Mouse (Mus musculus) lung, postnatal 0 days (tissue): Measurements from ENCODE around the gene Prr18. TPM values are rescaled to one million over a fixed set of nuclear protein-coding genes. Genes with fewer than 3 reads are reported as not detected.

ENCODE experiments used
- ATAC-seq: fragments of 200-750 bp; cut with Nextera tagmentation; 2 replicates; pipeline ENCODE4 v1.8.0; 2017; ENCODE audit warnings: moderate library complexity
- DNase-seq: peaks from one replicate; pipeline ENCODE4 v3.0.0-alpha.2; 2016; ENCODE audit warnings: low spot score
- H3K27ac ChIP-seq: fragments of 300-500 bp; sonication (generic); 2 replicates; pipeline ENCODE4 v1.5.1; 2014; ENCODE audit warnings: antibody characterized with exemption, mild to moderate bottlenecking, low read length, mixed read lengths
- H3K27me3 ChIP-seq: fragments of 300-500 bp; sonication (generic); replicated peaks from 2 replicates; pipeline ENCODE4 v1.6.1; 2014; ENCODE audit warnings: low read length, mixed read lengths; ENCODE audit not compliant: insufficient read depth
- H3K36me3 ChIP-seq: fragments of 300-500 bp; sonication (generic); 2 replicates; pipeline ENCODE4 v1.6.1; 2014; ENCODE audit warnings: low read length, mixed read lengths; ENCODE audit not compliant: insufficient read depth
- H3K4me1 ChIP-seq: fragments of 300-500 bp; sonication (generic); 2 replicates; pipeline ENCODE4 v1.6.1; 2014; ENCODE audit warnings: antibody characterized with exemption, low read depth, low read length, mixed read lengths; ENCODE audit not compliant: insufficient read depth
- H3K4me2 ChIP-seq: fragments of 300-500 bp; sonication (generic); replicated peaks from 2 replicates; pipeline ENCODE4 v1.6.1; 2014; ENCODE audit warnings: low read depth, mild to moderate bottlenecking, low read length, moderate library complexity, mixed read lengths
- H3K4me3 ChIP-seq: fragments of 300-500 bp; sonication (generic); 2 replicates; pipeline ENCODE4 v1.5.1; 2014; ENCODE audit warnings: low read depth, low read length
- H3K9ac ChIP-seq: fragments of 300-500 bp; sonication (generic); replicated peaks from 2 replicates; pipeline ENCODE4 v1.6.1; 2014; ENCODE audit warnings: low read depth, mild to moderate bottlenecking
- H3K9me3 ChIP-seq: fragments of 300-500 bp; sonication (generic); 2 replicates; pipeline ENCODE4 v1.6.1; 2016; ENCODE audit warnings: low read length, mixed read lengths
- CTCF ChIP-seq: IDR thresholded peaks from 2 replicates; pipeline ENCODE4 v1.5.1; 2016; ENCODE audit warnings: antibody characterized with exemption, mild to moderate bottlenecking
- EP300 ChIP-seq: IDR thresholded peaks from 2 replicates; pipeline ENCODE4 v1.6.1; 2016; ENCODE audit warnings: antibody characterized with exemption, mild to moderate bottlenecking, control low read depth
- WGBS: fragments of 180-500 bp; shearing (Covaris S2); extraction: QIAGEN DNeasy Blood & Tissue Kit; methylation state at CpG from one replicate; pipeline ENCODE4 v1.1.7; 2014; 5-methylcytosine and 5-hydroxymethylcytosine counted together
- polyA plus RNA-seq: library from polyadenylated mRNA; unstranded; fragments of >200 nt; fragmentation: Nextera tagmentation; extraction: Ambion mirVana; gene quantifications from 2 replicates; pipeline ENCODE4 v1.2.1, GENCODE M21; 2015

The Prr18 gene
- polyA plus RNA-seq, 1 experiment from 2014 or later = 7.6 TPM

GRCm38 (mm10) chr17:8343416-8343815, 6.2 kb downstream of the Prr18 start:
- peaks cover 14% of the 10 kb centered on the region; the same call in 1 of the 2 replicates for H3K4me1 ChIP-seq
- H3K36me3 ChIP-seq = no peaks in the 10 kb centered on the region
- no peak for DNase-seq
- no peak overlapping the region for H3K4me2 ChIP-seq
- H3K9me3 ChIP-seq = no peaks in the 10 kb centered on the region
- peaks cover 15% of the 10 kb centered on the region for H3K27me3 ChIP-seq
- no peak overlapping the region for H3K27ac ChIP-seq
- no peak overlapping the region for H3K9ac ChIP-seq
- 54% methylated on average over 6 of the region's 6 CpGs for WGBS
- no peak for ATAC-seq
- no peak for TF ChIP-seq EP300
- H3K4me3 ChIP-seq = no peak overlapping the region

- DNase-seq = no peak
These were observed 10.6 kb downstream of the Prr18 start for GRCm38 (mm10) chr17:8347765-8348285.

GRCm38 (mm10) chr17:8348941-8349340, 11.7 kb downstream of the Prr18 start:
- Histone ChIP-seq H3K27me3 (no peaks in the 10 kb centered on the region), H3K4me2 (no peak overlapping the region), H3K36me3 (no peaks in the 10 kb centered on the region), H3K9ac (no peak overlapping the region), H3K4me3 (no peak overlapping the region), H3K9me3 (no peaks in the 10 kb centered on the region), H3K27ac (no peak overlapping the region), H3K4me1 (no peaks in the 10 kb centered on the region)
- DNase-seq (no peak), ATAC-seq (no peak)
- TF ChIP-seq CTCF = no peak
- TF ChIP-seq EP300 = no peak
- WGBS = 83% methylated on average over 4 of the region's 4 CpGs

More at GRCm38 (mm10) chr17:8347765-8348285, 10.6 kb downstream of the Prr18 start:
- no peak overlapping the region for H3K4me3 ChIP-seq
- H3K9me3 ChIP-seq = no peaks in the 10 kb centered on the region
- no peak overlapping the region for H3K9ac ChIP-seq
- WGBS = 74% methylated on average over 5 of the region's 5 CpGs
- H3K4me1 ChIP-seq = no peaks in the 10 kb centered on the region
- H3K27me3 ChIP-seq = no peaks in the 10 kb centered on the region
- H3K4me2 ChIP-seq = no peak overlapping the region
- ATAC-seq = no peak
- no peak overlapping the region for H3K27ac ChIP-seq
- no peaks in the 10 kb centered on the region for H3K36me3 ChIP-seq
- TF ChIP-seq CTCF (no peak), EP300 (no peak)

GRCm38 (mm10) chr17:8351088-8351487, 13.8 kb downstream of the Prr18 start:
- Histone ChIP-seq H3K9me3 (no peaks in the 10 kb centered on the region), H3K4me2 (no peak overlapping the region), H3K27me3 (no peaks in the 10 kb centered on the region), H3K4me1 (no peaks in the 10 kb centered on the region), H3K27ac (no peak overlapping the region), H3K9ac (no peak overlapping the region), H3K36me3 (no peaks in the 10 kb centered on the region), H3K4me3 (no peak overlapping the region)
- no peak for ATAC-seq
- no peak for DNase-seq
- no peak for TF ChIP-seq CTCF
- TF ChIP-seq EP300 = no peak
- 81% methylated on average over 7 of the region's 7 CpGs for WGBS

GRCm38 (mm10) chr17:8355692-8356091, 18.4 kb downstream of the Prr18 start, which contains the start of gene T2:
T2 (plus strand) TSS chr17:8355992.
- Histone ChIP-seq H3K27ac (no peak within 1 kb of the TSS), H3K36me3 (no peaks in the 10 kb centered on the region), H3K9ac (no peak within 1 kb of the TSS), H3K4me1 (no peaks in the 10 kb centered on the region), H3K27me3 (no peaks in the 10 kb centered on the region), H3K4me2 (no peak within 1 kb of the TSS), H3K4me3 (no peak within 1 kb of the TSS), H3K9me3 (no peaks in the 10 kb centered on the region)
- no peak for DNase-seq
- TF ChIP-seq CTCF (no peak), EP300 (no peak)
- WGBS = 73% methylated on average over 6 of the region's 6 CpGs
- no peak for ATAC-seq

- WGBS = 83% methylated on average over 6 of the region's 6 CpGs
- H3K9me3 ChIP-seq = no peaks in the 10 kb centered on the region
- no peaks in the 10 kb centered on the region for H3K36me3 ChIP-seq
- no peak overlapping the region for H3K4me3 ChIP-seq
- no peaks in the 10 kb centered on the region for H3K4me1 ChIP-seq
- no peak overlapping the region for H3K27ac ChIP-seq
- H3K9ac ChIP-seq = no peak overlapping the region
- DNase-seq = no peak
- H3K27me3 ChIP-seq = no peaks in the 10 kb centered on the region
- ATAC-seq = no peak; the same call in 1 of the 2 replicates
- H3K4me2 ChIP-seq = no peak overlapping the region
- TF ChIP-seq EP300 = no peak
- TF ChIP-seq CTCF = no peak
These were observed 20.2 kb downstream of the Prr18 start for GRCm38 (mm10) chr17:8357498-8357897.

GRCm38 (mm10) chr17:8360876-8361275, 23.6 kb downstream of the Prr18 start:
- no peaks in the 10 kb centered on the region for H3K4me1 ChIP-seq
- no peak overlapping the region for H3K4me2 ChIP-seq
- ATAC-seq (no peak), DNase-seq (no peak)
- no peak for TF ChIP-seq EP300
- TF ChIP-seq CTCF = no peak
- H3K27ac ChIP-seq = no peak overlapping the region
- H3K9me3 ChIP-seq = no peaks in the 10 kb centered on the region
- no peaks in the 10 kb centered on the region for H3K27me3 ChIP-seq
- H3K9ac ChIP-seq = no peak overlapping the region
- no peak overlapping the region for H3K4me3 ChIP-seq
- WGBS = 88% methylated on average over 5 of the region's 5 CpGs
- H3K36me3 ChIP-seq = no peaks in the 10 kb centered on the region
